ENCODE assay signal across 16 mouse cellular contexts in genomic region chr7:109588990-109589389, GRCm38 (mm10).
DNase-seq lines count a peak whose midpoint lies in the region; ATAC-seq and TF ChIP-seq lines count a peak whose summit lies in the region.
"Had no signal": no experiment of that assay in that cellular context is flagged by ENCODE, and none has a peak within 500 bp of the region (broad histone marks: within the 10 kb centered on the region; RNA-seq: fewer than 3 reads in every experiment).

No protein-coding gene starts in this region.

- no peaks in the 10 kb centered on the region for H3K9me3 ChIP-seq in kidney, postnatal 0 days (replicated peaks; ENCODE audit: low read length)
- no peaks in the 10 kb centered on the region for H3K9me3 ChIP-seq in liver, embryonic 11.5 days (ENCODE audit: control insufficient read depth, low read length)
- H3K9me3 ChIP-seq in hindbrain, embryonic 14.5 days (ENCODE audit: control insufficient read depth, low read length): no peaks in the 10 kb centered on the region
- H3K9me3 ChIP-seq: limb, embryonic 13.5 days; neural tube, embryonic 13.5 days had no signal

- intact Hi-C loops in gastrocnemius, adult 2 months (cut with DNase I): no loop called here
- intact Hi-C loops in gastrocnemius, postnatal 36 days (cut with DNase I): no loop called here

- ATAC-seq in kidney, postnatal 0 days (replicated peaks; ENCODE audit: low FRiP score, low read depth): 0 out of 2 replicates have a peak, but pooled peaks have one; percentile 25
- peak; percentile 50 for ATAC-seq in liver, embryonic 11.5 days (replicated peaks; ENCODE audit: low FRiP score)
- no peak for ATAC-seq in hindbrain, embryonic 14.5 days (ENCODE audit: low FRiP score)
- ATAC-seq: hindbrain, embryonic 16.5 days had no signal

- H3K4me1 ChIP-seq in kidney, postnatal 0 days (replicated peaks; ENCODE audit: insufficient read depth, low read length): no peaks in the 10 kb centered on the region
- peaks cover 21% of the 10 kb centered on the region; the same call in 1 of the 2 replicates for H3K4me1 ChIP-seq in kidney, adult 2 months (ENCODE audit: control insufficient read depth, insufficient read depth, low read length)
- H3K4me1 ChIP-seq in brown adipose tissue, adult 24 weeks (ENCODE audit: control insufficient read depth, insufficient read depth, insufficient read length, low read length): peaks cover 42% of the 10 kb centered on the region
- H3K4me1 ChIP-seq in liver, embryonic 11.5 days (replicated peaks; ENCODE audit: control insufficient read depth, insufficient read depth, low read length): peaks cover 42% of the 10 kb centered on the region
- H3K4me1 ChIP-seq in hindbrain, embryonic 14.5 days (replicated peaks; ENCODE audit: control insufficient read depth, insufficient read depth, low read length): no peaks in the 10 kb centered on the region

- no peak for TF ChIP-seq CTCF in gastrocnemius, adult 2 months (IDR thresholded peaks at IDR 0.05)
- no peak for TF ChIP-seq CTCF in kidney, postnatal 0 days (IDR thresholded peaks at IDR 0.05; ENCODE audit: low read depth)
- TF ChIP-seq CTCF in kidney, adult 2 months (conservative IDR thresholded peaks at IDR 0.05; ENCODE audit: insufficient read depth, insufficient read length, low read depth, low read length): no peak

- DNase-seq in gastrocnemius, adult 2 months: no peak
- no peak for DNase-seq in gastrocnemius, postnatal 36 days
- peak; percentile 57 for DNase-seq in kidney, postnatal 0 days (ENCODE audit: low spot score)
- no peak for DNase-seq in kidney, adult 2 months
- no peak for DNase-seq in liver, embryonic 11.5 days (ENCODE audit: low spot score)
- no peak for DNase-seq in Muller cell, postnatal 12 days (ENCODE audit: inconsistent ontology term)
- DNase-seq in hindbrain, embryonic 14.5 days (ENCODE audit: low spot score): no peak
- DNase-seq: cerebellum, adult 8-10 months; embryo, embryonic 11 days; gastrocnemius, postnatal 25 days; layer of hippocampus, postnatal 36 days had no signal

- no peaks in the 10 kb centered on the region for H3K36me3 ChIP-seq in kidney, postnatal 0 days (ENCODE audit: insufficient read depth, low read length)
- no peaks in the 10 kb centered on the region for H3K36me3 ChIP-seq in kidney, adult 2 months (ENCODE audit: control insufficient read depth, insufficient read depth, low read length)
- H3K36me3 ChIP-seq in liver, embryonic 11.5 days (ENCODE audit: control insufficient read depth, insufficient read depth, low read length): no peaks in the 10 kb centered on the region
- H3K36me3 ChIP-seq in hindbrain, embryonic 14.5 days (replicated peaks; ENCODE audit: control insufficient read depth, insufficient read depth): no peaks in the 10 kb centered on the region
- H3K36me3 ChIP-seq: limb, embryonic 13.5 days; neural tube, embryonic 13.5 days had no signal

- H3K4me2 ChIP-seq in kidney, postnatal 0 days (ENCODE audit: low read length): 0 out of 2 replicates have a peak overlapping the region, but pooled peaks have one; percentile 5
- no peak overlapping the region for H3K4me2 ChIP-seq in liver, embryonic 11.5 days
- no peak overlapping the region for H3K4me2 ChIP-seq in hindbrain, embryonic 14.5 days (replicated peaks)
- H3K4me2 ChIP-seq: limb, embryonic 13.5 days; neural tube, embryonic 13.5 days had no signal

- H3K9ac ChIP-seq in kidney, postnatal 0 days (ENCODE audit: low read depth, low read length): no peak overlapping the region
- H3K9ac ChIP-seq in liver, embryonic 11.5 days (ENCODE audit: low read depth, low read length): no peak overlapping the region
- H3K9ac ChIP-seq in hindbrain, embryonic 14.5 days: no peak overlapping the region
- H3K9ac ChIP-seq: limb, embryonic 13.5 days; neural tube, embryonic 13.5 days had no signal

- no peak overlapping the region for H3K4me3 ChIP-seq in gastrocnemius, adult 2 months
- H3K4me3 ChIP-seq in kidney, postnatal 0 days (replicated peaks; ENCODE audit: low read depth, low read length): no peak overlapping the region
- H3K4me3 ChIP-seq in kidney, adult 2 months (ENCODE audit: insufficient read depth, low read depth, low read length): no peak overlapping the region
- H3K4me3 ChIP-seq in brown adipose tissue, adult 24 weeks (ENCODE audit: insufficient read depth, low read depth, low read length): no peak overlapping the region
- H3K4me3 ChIP-seq in liver, embryonic 11.5 days (ENCODE audit: low read depth, low read length): no peak overlapping the region
- H3K4me3 ChIP-seq in hindbrain, embryonic 14.5 days (replicated peaks; ENCODE audit: low read length): no peak overlapping the region
- H3K4me3 ChIP-seq: limb, embryonic 13.5 days; neural tube, embryonic 13.5 days had no signal

- WGBS in kidney, postnatal 0 days: 33% methylated on average over 6 of the region's 6 CpGs
- WGBS in kidney, adult 2 months: 51% methylated on average over 6 of the region's 6 CpGs
- 28% methylated on average over 6 of the region's 6 CpGs for WGBS in liver, embryonic 11.5 days
- WGBS in hindbrain, embryonic 14.5 days: 84% methylated on average over 6 of the region's 6 CpGs

- TF ChIP-seq POLR2A in kidney, adult 2 months (IDR thresholded peaks at IDR 0.05; ENCODE audit: low read depth, low read length): no peak

- H3K27me3 ChIP-seq in kidney, postnatal 0 days (ENCODE audit: insufficient read depth, low read length): no peaks in the 10 kb centered on the region
- no peaks in the 10 kb centered on the region for H3K27me3 ChIP-seq in kidney, adult 2 months (replicated peaks; ENCODE audit: control insufficient read depth, insufficient read depth, low read length)
- H3K27me3 ChIP-seq in liver, embryonic 11.5 days (replicated peaks; ENCODE audit: control insufficient read depth, insufficient read depth, low read length): no peaks in the 10 kb centered on the region
- H3K27me3 ChIP-seq in hindbrain, embryonic 14.5 days (ENCODE audit: control insufficient read depth, insufficient read depth, low read length): no peaks in the 10 kb centered on the region
- H3K27me3 ChIP-seq: limb, embryonic 13.5 days; neural tube, embryonic 13.5 days had no signal

- H3K27ac ChIP-seq in gastrocnemius, adult 2 months: peak overlapping the region; percentile 80
- H3K27ac ChIP-seq in kidney, postnatal 0 days: no peak overlapping the region
- no peak overlapping the region for H3K27ac ChIP-seq in kidney, adult 2 months (ENCODE audit: insufficient read depth, low read depth, low read length)
- H3K27ac ChIP-seq in brown adipose tissue, adult 24 weeks (replicated peaks; ENCODE audit: low read depth, low read length): peak overlapping the region; percentile 27; the same call in 1 of the 2 replicates
- no peak overlapping the region; the same call in 1 of the 2 replicates for H3K27ac ChIP-seq in liver, embryonic 11.5 days (ENCODE audit: low read depth, low read length)
- no peak overlapping the region for H3K27ac ChIP-seq in hindbrain, embryonic 14.5 days
- H3K27ac ChIP-seq: limb, embryonic 13.5 days; macrophage; neural tube, embryonic 13.5 days had no signal

Comparison
In these comparisons a context has a peak if more than half of its experiments do, and no peak if none do; other contexts are left out.
1. H3K27ac ChIP-seq: peak in gastrocnemius, adult 2 months (single experiment) and brown adipose tissue, adult 24 weeks (single experiment); none in kidney, postnatal 0 days (single experiment), kidney, adult 2 months (single experiment), liver, embryonic 11.5 days (single experiment) and hindbrain, embryonic 14.5 days (single experiment).